Mouse (Mus musculus): ENCODE measurements around the gene Odf3. TPM values are rescaled to one million over a fixed set of nuclear protein-coding genes. Genes with fewer than 3 reads are reported as not detected.

Odf3 gene
- polyA plus RNA-seq, 1 experiment from 2014 or later, result 0.07 TPM

GRCm38 (mm10) chr7:140828171-140828881 is 19.3 kb upstream of the Odf3 start:
- Histone ChIP-seq H3K27ac (no peak overlapping the region), H3K9ac (no peak overlapping the region), H3K4me2 (no peak overlapping the region), H3K9me3 (replicated peaks) (no peaks in the 10 kb centered on the region), H3K4me1 (no peaks in the 10 kb centered on the region), H3K36me3 (no peaks in the 10 kb centered on the region), H3K27me3 (replicated peaks) (peaks cover 7% of the 10 kb centered on the region), H3K4me3 (no peak overlapping the region)
- WGBS (ENCODE audit: insufficient replicate concordance), result 23% methylated on average over 8 of the region's 8 CpGs
- no peak for ATAC-seq

DNA sequence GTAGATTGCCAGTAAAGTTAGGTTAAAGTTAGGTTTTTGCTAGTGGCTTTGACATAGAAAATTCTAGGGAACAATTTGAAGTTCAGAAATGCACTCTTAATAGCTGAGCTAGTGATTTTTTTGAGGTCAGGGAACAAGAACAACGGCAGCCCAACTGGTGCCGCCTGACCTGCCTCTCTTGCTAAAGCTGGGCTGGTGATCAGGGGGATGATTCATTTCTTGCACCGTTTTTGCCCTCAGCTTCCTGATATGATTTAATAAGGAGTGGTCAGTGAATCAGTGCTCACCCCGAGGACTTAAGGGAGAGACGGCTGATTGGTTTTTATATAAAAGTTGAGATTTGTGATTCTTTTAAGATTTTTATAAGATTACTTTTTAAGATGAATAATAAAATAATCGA is 16.2 kb upstream of the Odf3 start:
- no peak for ATAC-seq
- WGBS (ENCODE audit: insufficient replicate concordance), result 52% methylated on average over 6 of the region's 6 CpGs
- H3K36me3 ChIP-seq, result no peaks in the 10 kb centered on the region

DNA sequence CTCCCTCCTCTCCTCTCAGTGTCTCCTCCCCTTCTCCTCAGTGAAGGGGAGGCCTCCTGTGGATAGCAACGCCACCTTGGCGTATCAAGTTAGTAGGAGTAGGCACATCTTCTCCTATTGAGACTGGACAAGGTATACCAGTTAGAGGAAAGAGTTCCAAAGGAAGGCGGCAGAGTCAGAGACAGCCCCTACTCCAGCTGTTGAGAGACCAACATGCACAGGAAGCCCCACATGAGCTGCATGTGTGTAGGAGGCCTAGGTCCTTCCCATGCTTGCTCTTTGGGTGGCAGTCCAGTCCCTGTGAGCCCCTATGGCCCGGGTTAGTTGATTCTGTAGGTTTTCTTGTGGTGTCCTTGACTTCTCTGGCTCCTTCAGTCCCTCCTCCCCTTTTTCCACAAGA is 14.3 kb upstream of the Odf3 start:
- H3K4me2 ChIP-seq, result no peak overlapping the region
- ATAC-seq, result no peak
- no peaks in the 10 kb centered on the region for H3K9me3 ChIP-seq (replicated peaks)
- peaks cover 9% of the 10 kb centered on the region for H3K4me1 ChIP-seq
- H3K27ac ChIP-seq, result no peak overlapping the region
- H3K36me3 ChIP-seq, result no peaks in the 10 kb centered on the region
- WGBS (ENCODE audit: insufficient replicate concordance), result 68% methylated on average over 4 of the region's 4 CpGs
- H3K4me3 ChIP-seq, result no peak overlapping the region
- no peak overlapping the region for H3K9ac ChIP-seq
- H3K27me3 ChIP-seq (replicated peaks), result peaks cover 27% of the 10 kb centered on the region

More for the DNA sequence above, 16.2 kb upstream of the Odf3 start:
- Histone ChIP-seq H3K27ac (no peak overlapping the region), H3K4me3 (no peak overlapping the region), H3K27me3 (replicated peaks) (peaks cover 13% of the 10 kb centered on the region), H3K9ac (no peak overlapping the region), H3K4me1 (peaks cover 9% of the 10 kb centered on the region), H3K4me2 (no peak overlapping the region), H3K9me3 (replicated peaks) (no peaks in the 10 kb centered on the region)

DNA sequence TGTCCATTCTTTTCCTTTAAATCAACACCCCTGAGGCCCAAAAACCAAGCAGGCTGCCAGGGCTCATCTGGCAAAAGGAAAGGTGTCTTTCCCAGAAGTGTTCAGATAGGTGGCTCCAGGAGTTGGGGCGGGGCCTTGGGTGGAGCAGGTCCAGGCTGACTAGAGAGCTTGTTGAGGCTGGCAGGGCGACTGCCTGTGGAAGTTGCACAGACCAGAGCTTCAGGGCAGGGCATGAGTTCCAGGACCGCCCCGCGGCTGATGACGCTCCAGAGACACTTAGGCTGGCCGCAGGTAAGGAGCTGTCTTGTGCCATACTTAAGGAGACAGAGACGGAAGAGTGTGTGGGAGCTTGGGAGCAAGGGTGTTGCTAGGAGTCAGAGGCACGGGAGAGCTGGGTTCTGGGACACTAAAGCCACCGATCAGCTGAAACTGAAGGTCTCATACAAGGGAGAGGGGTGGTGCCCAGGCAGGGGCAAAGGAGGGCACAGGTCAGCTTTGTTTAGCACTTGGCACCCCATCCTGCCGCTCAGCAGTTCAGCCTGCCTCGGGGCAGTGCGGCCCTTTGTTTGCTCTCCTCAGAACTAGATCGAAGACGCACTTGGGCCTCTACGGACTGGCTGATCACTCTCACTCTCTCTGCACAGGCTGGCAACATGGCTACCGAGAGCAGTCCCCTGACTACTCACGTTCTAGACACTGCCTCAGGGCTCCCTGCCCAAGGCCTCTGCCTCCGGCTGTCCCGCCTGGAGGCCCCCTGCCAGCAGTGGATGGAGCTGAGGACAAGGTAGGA is 12.4 kb upstream of the Odf3 start, which contains the start of gene Urah:
Gene Urah (plus strand): TSS at position 51 of the 790 bp plus-strand sequence.
- H3K9me3 ChIP-seq (replicated peaks), result no peaks in the 10 kb centered on the region
- 43% methylated on average over 20 of the region's 20 CpGs for WGBS (ENCODE audit: insufficient replicate concordance)
- H3K4me2 ChIP-seq, result peak within 1 kb of the TSS; percentile 33
- H3K36me3 ChIP-seq, result no peaks in the 10 kb centered on the region
- H3K27me3 ChIP-seq (replicated peaks), result peaks cover 43% of the 10 kb centered on the region
- H3K4me3 ChIP-seq, result no peak within 1 kb of the TSS
- H3K9ac ChIP-seq, result no peak within 1 kb of the TSS
- peaks cover 9% of the 10 kb centered on the region for H3K4me1 ChIP-seq
- no peak within 1 kb of the TSS for H3K27ac ChIP-seq
- ATAC-seq, result peak; percentile 62

GRCm38 (mm10) chr7:140835758-140836087 is 11.9 kb upstream of the Odf3 start:
- ATAC-seq, result peak; percentile 24; the same call in 1 of the 2 replicates
- WGBS (ENCODE audit: insufficient replicate concordance), result 57% methylated on average over 2 of the region's 2 CpGs
- H3K9ac ChIP-seq, result no peak overlapping the region
- peak overlapping the region; percentile 33; the same call in 1 of the 2 replicates for H3K4me2 ChIP-seq
- peaks cover 48% of the 10 kb centered on the region for H3K27me3 ChIP-seq (replicated peaks)
- H3K4me1 ChIP-seq, result peaks cover 9% of the 10 kb centered on the region
- H3K4me3 ChIP-seq, result no peak overlapping the region
- H3K27ac ChIP-seq, result no peak overlapping the region
- H3K36me3 ChIP-seq, result no peaks in the 10 kb centered on the region
- H3K9me3 ChIP-seq (replicated peaks), result no peaks in the 10 kb centered on the region

DNA sequence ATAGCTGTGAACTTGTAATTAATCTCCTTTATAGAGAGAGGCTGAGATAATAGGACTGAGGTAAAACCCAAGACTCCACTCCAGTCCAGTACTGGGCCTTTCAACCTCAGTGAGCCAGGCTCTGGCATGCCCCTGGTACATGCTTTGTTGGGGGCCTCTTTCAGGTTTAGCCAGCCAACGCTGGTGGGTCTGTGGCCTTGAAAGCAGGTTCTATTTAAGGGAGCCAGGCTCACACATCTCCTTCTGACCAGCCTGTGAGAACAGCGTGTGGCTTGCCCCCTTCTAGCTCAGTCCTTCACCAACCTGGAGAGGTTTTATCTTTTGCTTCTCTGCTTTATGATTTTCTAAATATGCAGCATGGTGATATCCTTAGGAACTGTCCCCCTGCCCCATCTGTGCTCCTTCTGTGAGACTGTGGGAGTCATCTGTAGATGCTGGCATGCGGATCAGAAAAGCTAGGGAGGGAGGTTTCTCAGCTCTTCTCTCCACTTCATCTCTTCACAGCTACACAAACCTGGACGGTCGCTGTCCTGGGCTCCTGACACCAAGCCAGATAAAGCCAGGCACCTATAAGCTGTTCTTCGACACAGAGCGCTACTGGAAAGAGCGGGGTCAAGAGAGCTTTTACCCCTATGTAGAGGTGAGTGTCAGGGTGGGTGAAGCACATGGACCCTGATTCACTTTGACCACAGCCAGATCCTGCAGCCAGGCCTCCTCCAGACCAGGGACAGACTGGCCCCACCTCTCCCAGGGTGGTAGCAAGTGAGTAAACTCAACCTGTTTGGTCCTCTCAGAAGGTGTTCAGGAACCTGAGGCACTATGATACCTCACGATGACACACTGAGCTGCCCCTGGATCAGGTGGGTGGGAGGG is 11.1 kb upstream of the Odf3 start:
- no peak overlapping the region for H3K4me2 ChIP-seq
- H3K4me3 ChIP-seq, result no peak overlapping the region
- ATAC-seq, result no peak
- peaks cover 9% of the 10 kb centered on the region for H3K4me1 ChIP-seq
- peaks cover 55% of the 10 kb centered on the region for H3K27me3 ChIP-seq (replicated peaks)
- no peak overlapping the region for H3K9ac ChIP-seq
- H3K9me3 ChIP-seq (replicated peaks), result no peaks in the 10 kb centered on the region
- H3K27ac ChIP-seq, result no peak overlapping the region
- WGBS (ENCODE audit: insufficient replicate concordance), result 74% methylated on average over 9 of the region's 9 CpGs
- no peaks in the 10 kb centered on the region for H3K36me3 ChIP-seq

DNA sequence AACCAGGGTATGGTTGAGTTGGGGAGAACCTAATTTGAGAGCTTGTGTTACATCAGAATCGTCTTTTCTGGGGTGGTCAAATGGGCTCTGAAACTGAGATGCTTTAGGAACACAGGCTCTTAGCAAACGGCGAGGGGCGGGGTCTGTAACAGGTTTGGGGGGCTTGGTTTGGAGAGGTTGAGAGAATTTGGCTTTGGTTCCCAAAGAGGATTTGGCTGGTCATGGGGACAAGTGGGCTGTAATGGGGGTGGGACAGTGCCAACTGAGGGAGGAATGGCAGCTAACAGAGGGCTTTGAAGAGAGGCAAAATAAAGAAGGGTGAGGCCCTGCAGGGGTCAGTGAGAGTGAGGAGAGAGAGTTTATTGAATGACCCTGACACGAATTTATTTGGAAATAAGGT is 8.0 kb upstream of the Odf3 start:
- Histone ChIP-seq H3K4me1 (peaks cover 9% of the 10 kb centered on the region), H3K4me3 (no peak overlapping the region), H3K27ac (no peak overlapping the region), H3K4me2 (no peak overlapping the region), H3K27me3 (replicated peaks) (peaks cover 68% of the 10 kb centered on the region), H3K9me3 (replicated peaks) (no peaks in the 10 kb centered on the region), H3K36me3 (no peaks in the 10 kb centered on the region), H3K9ac (no peak overlapping the region)
- 54% methylated on average over 5 of the region's 5 CpGs for WGBS (ENCODE audit: insufficient replicate concordance)
- ATAC-seq, result no peak

- WGBS (ENCODE audit: insufficient replicate concordance), result 31% methylated on average over 19 of the region's 19 CpGs
- H3K4me3 ChIP-seq, result no peak overlapping the region
- no peaks in the 10 kb centered on the region for H3K4me1 ChIP-seq
- no peak overlapping the region for H3K27ac ChIP-seq
- no peak for ATAC-seq
- H3K27me3 ChIP-seq (replicated peaks), result peaks cover 76% of the 10 kb centered on the region
- no peak overlapping the region for H3K9ac ChIP-seq
- H3K36me3 ChIP-seq, result no peaks in the 10 kb centered on the region
- H3K9me3 ChIP-seq (replicated peaks), result no peaks in the 10 kb centered on the region
- H3K4me2 ChIP-seq, result no peak overlapping the region
Observed at GRCm38 (mm10) chr7:140840750-140841735, 6.6 kb upstream of the Odf3 start.

- Histone ChIP-seq H3K4me3 (no peak overlapping the region), H3K9me3 (replicated peaks) (no peaks in the 10 kb centered on the region), H3K4me2 (no peak overlapping the region), H3K4me1 (no peaks in the 10 kb centered on the region), H3K27ac (no peak overlapping the region), H3K36me3 (no peaks in the 10 kb centered on the region), H3K9ac (no peak overlapping the region), H3K27me3 (replicated peaks) (peaks cover 67% of the 10 kb centered on the region)
- no peak for ATAC-seq
- WGBS (ENCODE audit: insufficient replicate concordance), result 59% methylated on average over 7 of the region's 7 CpGs
Observed at GRCm38 (mm10) chr7:140843806-140844205, 3.8 kb upstream of the Odf3 start.

GRCm38 (mm10) chr7:140844905-140845665 is 2.5 kb upstream of the Odf3 start, which contains the start of gene Scgb1c1:
Gene Scgb1c1 (plus strand): TSS chr7:140845547.
- ATAC-seq, result peak; percentile 70
- H3K27ac ChIP-seq, result no peak within 1 kb of the TSS
- H3K4me1 ChIP-seq, result no peaks in the 10 kb centered on the region
- no peak within 1 kb of the TSS for H3K4me2 ChIP-seq
- H3K9me3 ChIP-seq (replicated peaks), result no peaks in the 10 kb centered on the region
- WGBS (ENCODE audit: insufficient replicate concordance), result 28% methylated on average over 14 of the region's 14 CpGs
- H3K4me3 ChIP-seq, result no peak within 1 kb of the TSS
- peaks cover 54% of the 10 kb centered on the region for H3K27me3 ChIP-seq (replicated peaks)
- no peaks in the 10 kb centered on the region for H3K36me3 ChIP-seq
- H3K9ac ChIP-seq, result no peak within 1 kb of the TSS

All from liver, embryonic 12.5 days (tissue).